Mouse (Mus musculus) lung, embryonic 15.5 days (tissue): ENCODE measurements around the gene Tmed10. TPM values are rescaled to one million over a fixed set of nuclear protein-coding genes. Genes with fewer than 3 reads are reported as not detected.

Experiments
- ATAC-seq: fragments of 200-750 bp; cut with Nextera tagmentation; 2 replicates; pipeline ENCODE4 v1.8.0; 2017; ENCODE audit warnings: moderate number of reproducible peaks, borderline replicate concordance; ENCODE audit not compliant: low FRiP score, low TSS enrichment; ENCODE audit errors: extremely low read depth
- H3K27ac ChIP-seq: fragments of 300-500 bp; sonication (generic); 2 replicates; pipeline ENCODE4 v1.5.1; 2015; ENCODE audit warnings: moderate library complexity, mild to moderate bottlenecking, inconsistent platforms
- H3K27me3 ChIP-seq: fragments of 300-500 bp; sonication (generic); 2 replicates; pipeline ENCODE4 v1.6.1; 2015; ENCODE audit warnings: inconsistent platforms
- H3K36me3 ChIP-seq: fragments of 300-500 bp; sonication (generic); 2 replicates; pipeline ENCODE4 v1.6.1; 2015; ENCODE audit warnings: inconsistent platforms
- H3K4me1 ChIP-seq: fragments of 300-500 bp; sonication (generic); 2 replicates; pipeline ENCODE4 v1.6.1; 2015; ENCODE audit warnings: inconsistent platforms
- H3K4me2 ChIP-seq: fragments of 300-500 bp; sonication (generic); 2 replicates; pipeline ENCODE4 v1.6.1; 2015; ENCODE audit warnings: inconsistent platforms, mild to moderate bottlenecking, moderate library complexity
- H3K4me3 ChIP-seq: fragments of 300-500 bp; sonication (generic); 2 replicates; pipeline ENCODE4 v1.5.1; 2015; ENCODE audit warnings: mild to moderate bottlenecking, inconsistent platforms
- H3K9ac ChIP-seq: fragments of 300-500 bp; sonication (generic); 2 replicates; pipeline ENCODE4 v1.6.1; 2015; ENCODE audit warnings: inconsistent platforms
- H3K9me3 ChIP-seq: fragments of 300-500 bp; sonication (generic); 2 replicates; pipeline ENCODE4 v1.6.1; 2016; ENCODE audit warnings: inconsistent platforms
- WGBS: fragments of 180-500 bp; shearing (Covaris S2); methylation state at CpG from one replicate; pipeline ENCODE4 v1.1.7; 2015; 5-methylcytosine and 5-hydroxymethylcytosine counted together
- polyA plus RNA-seq: library from polyadenylated mRNA; unstranded; fragments of >200 nt; fragmentation: Nextera tagmentation; extraction: Ambion mirVana; gene quantifications from 2 replicates; pipeline ENCODE4 v1.2.1, GENCODE M21; 2015

Tmed10 gene
- polyA plus RNA-seq, 1 experiment from 2014 or later: 334 TPM

DNA sequence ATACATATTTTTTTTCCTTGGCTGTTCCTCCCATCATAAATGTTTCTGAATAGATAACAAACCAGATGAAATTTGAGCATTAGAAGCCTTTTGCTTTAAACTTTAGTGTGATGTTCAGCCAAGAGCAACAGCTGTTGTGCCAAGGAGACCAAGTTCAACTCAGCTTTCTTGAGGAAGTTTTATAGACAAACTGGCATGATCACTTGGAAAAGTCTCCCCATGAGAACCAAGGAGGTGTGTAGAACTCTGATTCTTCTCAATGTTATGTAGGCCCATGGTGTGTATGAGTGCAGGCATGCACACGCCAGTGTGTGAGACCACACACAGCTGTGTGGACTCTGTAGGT is 75.8 kb downstream of the Tmed10 start:
- Histone ChIP-seq H3K36me3 (peaks cover 34% of the 10 kb centered on the region), H3K27ac (peak overlapping the region; percentile 43; the same call in 1 of the 2 replicates)
- WGBS: 50% methylated on average over 1 of the region's 1 CpGs

DNA sequence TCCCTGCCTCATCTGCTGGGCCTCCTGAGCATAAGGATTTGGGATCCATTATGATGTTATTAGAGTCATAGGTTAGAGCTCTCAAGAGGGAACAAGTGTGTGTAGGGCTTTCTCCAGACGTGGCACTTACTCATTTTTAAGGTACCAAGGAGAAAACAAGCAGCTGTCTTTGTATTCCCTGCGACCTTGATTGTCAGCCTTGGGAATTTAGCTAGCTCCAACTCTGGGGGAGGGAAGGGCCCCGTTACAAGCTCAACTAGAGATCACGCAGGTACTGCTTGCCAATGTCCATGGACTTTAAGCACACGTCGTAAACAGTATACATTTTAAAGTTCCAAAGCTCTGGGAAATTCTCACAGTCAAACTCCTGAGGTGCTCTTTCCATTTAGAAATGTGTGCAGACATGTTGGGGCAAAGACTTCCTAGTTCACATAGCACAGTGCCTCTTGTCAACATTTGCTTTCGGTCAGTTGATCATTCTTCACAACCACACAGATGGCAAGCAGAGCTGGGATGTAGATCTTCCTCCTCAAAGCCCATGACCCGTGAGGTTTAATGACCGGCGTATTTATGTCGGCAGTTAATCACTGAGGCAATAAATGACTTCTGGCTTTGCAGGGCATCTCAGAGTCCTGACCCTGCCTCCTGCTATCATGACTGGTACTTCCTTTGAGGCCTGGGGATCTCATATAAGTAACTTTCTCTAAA is 76.4 kb downstream of the Tmed10 start:
- Histone ChIP-seq H3K9me3 (peaks cover 6% of the 10 kb centered on the region; the same call in 1 of the 2 replicates), H3K36me3 (peaks cover 30% of the 10 kb centered on the region), H3K9ac (no peak overlapping the region), H3K4me1 (peaks cover 18% of the 10 kb centered on the region; the same call in 1 of the 2 replicates), H3K4me2 (no peak overlapping the region), H3K4me3 (no peak overlapping the region), H3K27me3 (no peaks in the 10 kb centered on the region), H3K27ac (peak overlapping the region; percentile 43)
- 53% methylated on average over 11 of the region's 11 CpGs for WGBS
- ATAC-seq: no peak

More for the DNA sequence above, 75.8 kb downstream of the Tmed10 start:
- ATAC-seq: no peak
- no peak overlapping the region for H3K4me2 ChIP-seq
- H3K9me3 ChIP-seq: peaks cover 6% of the 10 kb centered on the region; the same call in 1 of the 2 replicates
- no peaks in the 10 kb centered on the region for H3K27me3 ChIP-seq
- no peak overlapping the region for H3K4me3 ChIP-seq
- peaks cover 18% of the 10 kb centered on the region; the same call in 1 of the 2 replicates for H3K4me1 ChIP-seq
- no peak overlapping the region for H3K9ac ChIP-seq

DNA sequence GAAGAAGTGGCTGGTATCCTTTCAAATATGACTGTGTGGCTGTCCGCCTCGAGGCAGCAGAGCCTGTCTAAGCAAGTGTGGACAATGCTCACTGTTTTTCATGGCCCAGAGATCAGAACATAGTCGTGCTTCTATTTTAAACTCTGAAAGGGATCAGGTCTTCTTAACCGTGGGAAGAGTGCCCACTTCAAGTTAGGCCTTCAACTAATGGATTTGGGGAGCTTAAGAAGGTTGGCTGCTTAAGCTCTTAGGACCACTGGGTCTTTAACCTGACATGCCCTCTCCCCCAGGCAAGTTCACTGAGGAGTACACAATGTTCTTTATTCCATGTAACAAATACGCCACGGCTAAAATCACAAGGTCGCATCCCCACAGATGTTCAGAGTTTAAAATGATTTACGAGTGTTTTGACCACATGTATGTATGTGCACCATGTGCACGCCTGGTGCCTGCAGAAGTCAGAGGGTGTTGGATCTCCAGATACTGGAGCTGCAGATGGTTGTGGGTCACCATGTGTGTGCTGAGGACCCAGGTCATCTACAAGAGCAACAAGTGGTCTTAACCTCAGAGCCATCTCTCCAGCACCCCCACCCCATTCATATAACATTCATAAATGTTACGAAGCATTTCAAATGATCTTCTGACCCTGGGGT is 77.2 kb downstream of the Tmed10 start:
- Histone ChIP-seq H3K4me1 (peaks cover 18% of the 10 kb centered on the region; the same call in 1 of the 2 replicates), H3K9ac (no peak overlapping the region), H3K9me3 (peaks cover 6% of the 10 kb centered on the region; the same call in 1 of the 2 replicates), H3K4me2 (no peak overlapping the region), H3K36me3 (peaks cover 24% of the 10 kb centered on the region), H3K4me3 (no peak overlapping the region), H3K27me3 (no peaks in the 10 kb centered on the region), H3K27ac (no peak overlapping the region)
- no peak for ATAC-seq
- 76% methylated on average over 10 of the region's 10 CpGs for WGBS

DNA sequence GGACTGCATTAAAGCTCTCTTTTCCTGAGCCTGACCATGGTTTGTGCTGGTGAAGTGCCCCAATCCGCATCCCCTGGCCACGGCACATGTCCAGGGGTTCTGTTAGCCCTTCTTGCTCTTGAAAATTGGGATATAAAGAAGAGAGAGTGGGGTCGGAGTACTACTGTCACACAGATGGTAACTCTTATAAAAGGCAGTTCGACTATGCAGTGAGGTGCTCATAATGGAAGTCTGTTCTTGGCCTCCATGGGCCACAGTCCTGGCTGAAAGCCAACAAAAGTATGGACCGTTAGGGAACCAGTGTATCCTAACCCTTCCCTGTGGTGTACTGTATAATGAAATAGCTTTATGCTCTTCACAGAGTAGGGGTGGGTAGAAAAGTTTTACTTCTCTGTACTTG is 77.7 kb downstream of the Tmed10 start:
- Histone ChIP-seq H3K4me1 (peaks cover 18% of the 10 kb centered on the region; the same call in 1 of the 2 replicates), H3K27me3 (no peaks in the 10 kb centered on the region), H3K9ac (no peak overlapping the region), H3K4me3 (no peak overlapping the region), H3K4me2 (no peak overlapping the region), H3K27ac (no peak overlapping the region), H3K9me3 (peaks cover 6% of the 10 kb centered on the region; the same call in 1 of the 2 replicates), H3K36me3 (peaks cover 19% of the 10 kb centered on the region)
- ATAC-seq: no peak
- 73% methylated on average over 5 of the region's 5 CpGs for whole genome bisulfite sequencing

DNA sequence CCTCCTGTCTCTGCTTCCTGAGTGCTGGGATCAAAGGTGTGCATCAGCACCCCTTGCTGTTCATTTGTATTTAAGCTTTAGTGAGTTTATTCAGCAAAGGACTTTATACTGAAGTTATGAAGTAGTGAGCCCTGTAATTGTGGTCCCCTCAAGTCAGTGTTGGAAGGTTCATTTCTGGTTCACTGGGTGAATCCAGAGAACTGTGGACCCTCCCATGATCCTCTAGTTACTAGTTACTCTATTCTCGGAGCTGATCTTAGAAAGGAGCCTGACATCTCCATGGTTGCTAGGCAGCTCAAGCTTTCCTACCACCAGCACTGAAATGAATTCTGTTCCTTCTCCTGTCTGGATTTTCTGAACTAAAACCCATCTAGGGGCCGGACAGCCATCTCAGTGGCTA is 79.1 kb downstream of the Tmed10 start:
- WGBS: 90% methylated on average over 2 of the region's 2 CpGs
- no peak for ATAC-seq

DNA sequence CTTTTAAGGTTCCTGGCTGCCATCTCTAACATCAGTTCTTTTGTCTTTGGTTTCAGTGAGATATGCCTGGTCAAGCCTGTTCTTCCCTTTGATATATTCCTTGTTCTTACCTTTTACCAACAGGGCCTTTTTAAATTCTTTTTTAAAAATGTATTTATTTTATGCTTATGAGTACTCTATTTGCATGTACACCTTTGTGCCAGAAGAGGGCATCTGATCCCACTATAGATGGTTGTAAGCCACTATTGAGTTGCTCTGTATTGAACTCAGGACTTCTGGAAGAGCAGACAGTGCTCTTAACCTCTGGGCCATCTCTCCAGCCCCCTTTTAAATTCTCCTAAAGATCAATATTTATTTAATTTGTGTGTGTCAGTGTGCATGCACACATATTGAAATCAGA is 81.7 kb downstream of the Tmed10 start:
- H3K4me1 ChIP-seq: peaks cover 21% of the 10 kb centered on the region
- no peak overlapping the region for H3K4me3 ChIP-seq
- H3K9ac ChIP-seq: no peak overlapping the region
- ATAC-seq: no peak
- no peak overlapping the region for H3K4me2 ChIP-seq
- H3K27me3 ChIP-seq: no peaks in the 10 kb centered on the region
- H3K36me3 ChIP-seq: no peaks in the 10 kb centered on the region
- peaks cover 6% of the 10 kb centered on the region; the same call in 1 of the 2 replicates for H3K9me3 ChIP-seq
- no peak overlapping the region for H3K27ac ChIP-seq

More for the DNA sequence above, 79.1 kb downstream of the Tmed10 start:
- Histone ChIP-seq H3K36me3 (peaks cover 5% of the 10 kb centered on the region; the same call in 1 of the 2 replicates), H3K9ac (no peak overlapping the region), H3K27me3 (no peaks in the 10 kb centered on the region), H3K27ac (no peak overlapping the region), H3K4me2 (no peak overlapping the region), H3K4me3 (no peak overlapping the region), H3K9me3 (peaks cover 6% of the 10 kb centered on the region; the same call in 1 of the 2 replicates), H3K4me1 (peaks cover 21% of the 10 kb centered on the region; the same call in 1 of the 2 replicates)

DNA sequence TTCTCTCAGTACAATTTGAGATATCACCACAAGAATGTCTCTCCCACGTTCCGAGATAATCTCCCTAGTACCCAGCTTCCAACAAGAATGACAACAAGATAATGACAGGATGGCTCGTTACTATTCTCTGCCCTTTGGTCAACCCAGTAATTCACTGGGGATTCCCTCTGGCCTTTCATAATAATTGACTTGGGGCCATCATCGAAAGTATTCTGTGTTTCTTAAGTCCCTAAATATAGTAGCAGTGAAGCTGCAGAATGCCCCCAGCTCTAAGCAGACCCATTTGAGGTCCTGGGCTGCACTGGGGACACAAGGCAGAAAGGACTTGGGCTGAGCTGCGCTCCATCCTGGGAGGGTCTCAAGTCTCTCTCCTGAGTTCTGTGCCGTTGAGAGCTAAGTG is 82.4 kb downstream of the Tmed10 start:
- Histone ChIP-seq H3K4me1 (peaks cover 20% of the 10 kb centered on the region), H3K4me3 (no peak overlapping the region), H3K9ac (no peak overlapping the region), H3K9me3 (peaks cover 6% of the 10 kb centered on the region; the same call in 1 of the 2 replicates), H3K27ac (no peak overlapping the region), H3K27me3 (no peaks in the 10 kb centered on the region), H3K4me2 (no peak overlapping the region), H3K36me3 (no peaks in the 10 kb centered on the region)
- 70% methylated on average over 6 of the region's 6 CpGs for WGBS
- no peak for ATAC-seq

DNA sequence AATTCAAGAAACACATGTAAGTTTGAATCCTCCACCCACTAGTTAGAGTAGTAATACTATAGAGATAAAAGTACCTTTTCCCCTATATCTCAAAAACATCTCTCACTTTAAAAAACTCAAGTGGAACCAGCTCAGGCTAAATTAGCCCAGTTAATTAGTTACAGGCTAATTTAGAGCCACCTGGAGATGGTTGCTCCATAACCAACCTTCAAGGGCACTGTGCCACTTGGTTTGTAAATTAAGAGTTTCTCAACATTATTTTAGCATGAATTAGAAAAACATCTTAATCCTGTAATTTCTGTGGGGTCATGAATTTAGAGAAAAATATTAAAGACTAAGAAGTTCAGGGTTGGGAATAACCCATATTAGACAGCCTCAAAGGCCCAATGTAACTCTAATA is 83.1 kb downstream of the Tmed10 start:
- H3K36me3 ChIP-seq: no peaks in the 10 kb centered on the region
- no peaks in the 10 kb centered on the region for H3K27me3 ChIP-seq
- no peak overlapping the region for H3K9ac ChIP-seq
- no peak for ATAC-seq
- H3K4me3 ChIP-seq: no peak overlapping the region
- H3K9me3 ChIP-seq: peaks cover 6% of the 10 kb centered on the region; the same call in 1 of the 2 replicates
- H3K4me2 ChIP-seq: no peak overlapping the region
- no peak overlapping the region for H3K27ac ChIP-seq
- H3K4me1 ChIP-seq: peaks cover 20% of the 10 kb centered on the region

DNA sequence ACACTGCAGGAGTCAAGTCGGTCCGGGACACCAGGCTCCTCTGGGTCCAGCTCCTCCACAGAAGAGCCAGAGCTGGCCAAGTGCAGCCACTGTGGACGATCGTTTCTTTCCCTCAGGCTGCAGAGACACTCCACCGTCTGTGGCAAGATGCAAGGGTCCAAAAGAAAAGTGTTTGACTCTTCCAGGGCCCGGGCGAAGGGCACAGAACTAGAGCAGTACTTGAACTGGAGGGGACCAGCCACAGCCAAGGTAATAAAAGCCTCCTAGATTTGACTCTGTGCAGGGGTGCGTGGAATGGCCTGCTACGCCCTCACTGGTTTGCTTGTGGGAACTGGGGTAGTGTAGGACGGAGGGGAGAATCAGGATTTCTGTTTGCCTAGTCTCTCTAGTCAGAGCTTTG is 84.0 kb downstream of the Tmed10 start:
- H3K4me2 ChIP-seq: no peak overlapping the region
- no peaks in the 10 kb centered on the region for H3K27me3 ChIP-seq
- peaks cover 6% of the 10 kb centered on the region; the same call in 1 of the 2 replicates for H3K9me3 ChIP-seq
- no peak overlapping the region for H3K4me3 ChIP-seq
- no peaks in the 10 kb centered on the region for H3K36me3 ChIP-seq
- peaks cover 20% of the 10 kb centered on the region for H3K4me1 ChIP-seq
- ATAC-seq: no peak
- no peak overlapping the region for H3K9ac ChIP-seq
- WGBS: 81% methylated on average over 10 of the region's 10 CpGs
- no peak overlapping the region for H3K27ac ChIP-seq

Other genes starting within 250 kb of the Tmed10 start
- gene Rps6kl1, start 223.6 kb downstream of the Tmed10 start, polyA plus RNA-seq: 1.1 and 1.4 TPM in 2 replicates
- 10.8 and 12.7 TPM in 2 replicates for gene Pgf, start 197.1 kb downstream of the Tmed10 start, polyA plus RNA-seq
- gene Eif2b2, start 155.4 kb downstream of the Tmed10 start, polyA plus RNA-seq: 88.2 and 94.9 TPM in 2 replicates
- gene Mlh3, start 104.2 kb downstream of the Tmed10 start, polyA plus RNA-seq: 8.1 and 9.3 TPM in 2 replicates
- 53.8 and 55.5 TPM in 2 replicates for gene Acyp1, start 86.4 kb downstream of the Tmed10 start, polyA plus RNA-seq
- gene Zc2hc1c, start 86.3 kb downstream of the Tmed10 start, polyA plus RNA-seq: 1.7 TPM in 2 replicates
- gene Nek9, start 35.5 kb downstream of the Tmed10 start, polyA plus RNA-seq: 19.5 and 21.1 TPM in 2 replicates
- gene Fos, start 99.0 kb upstream of the Tmed10 start, polyA plus RNA-seq: 5.5 and 5.7 TPM in 2 replicates
- 0.89 and 1.6 TPM in 2 replicates for gene Jdp2, start 224.2 kb upstream of the Tmed10 start, polyA plus RNA-seq